Mouse (Mus musculus): Measurements from ENCODE around the gene Wdr1.

- TF ChIP-seq MAFK (IDR thresholded peaks at IDR 0.05; ENCODE audit: insufficient read depth, low read depth, low read length) (peak; percentile 84), ZC3H11A (IDR thresholded peaks at IDR 0.05; ENCODE audit: borderline replicate concordance, low read depth, low read length) (no peak), HCFC1 (IDR thresholded peaks at IDR 0.05; ENCODE audit: borderline replicate concordance, insufficient read depth, low read length) (no peak), CHD2 (IDR thresholded peaks at IDR 0.05; ENCODE audit: low read depth, low read length) (no peak), ZNF384 (IDR thresholded peaks at IDR 0.05; ENCODE audit: low read depth, low read length) (no peak)
Measured at GRCm38 (mm10) chr5:38588924-38589323, 25.9 kb upstream of the Wdr1 start.

All from ES-E14 (cell line).